Mouse (Mus musculus) heart, adult 11 months (tissue): ENCODE measurements around the gene BC028528.
A peak's percentile ranks its signal among the peaks of the same experiment; 100 is the strongest.
"Not testable (repeated sequence)": the region's sequence is repeated elsewhere in the genome, so short reads cannot be mapped to it uniquely, and the experiment has no call there.

ENCODE experiments used
- DNase-seq: peaks from one replicate; pipeline ENCODE4 v3.0.0; 2022

Gene BC028528

GRCm38 (mm10) chr3:95871392-95871867 is 20.4 kb downstream of the BC028528 start, which contains the start of gene Mrps21:
Gene Mrps21 (minus strand): TSS chr3:95871519.
- peak; percentile 99 for DNase-seq

- DNase-seq: no peak
These were observed 20.8 kb downstream of the BC028528 start for GRCm38 (mm10) chr3:95870976-95871375.

GRCm38 (mm10) chr3:95867408-95867807 is 24.4 kb downstream of the BC028528 start:
- DNase-seq: no peak

GRCm38 (mm10) chr3:95866071-95866470 is 25.7 kb downstream of the BC028528 start:
- DNase-seq: no peak

GRCm38 (mm10) chr3:95865571-95865970 is 26.2 kb downstream of the BC028528 start:
- no peak for DNase-seq

- peak; percentile 99 for DNase-seq
These were observed 26.8 kb downstream of the BC028528 start for GRCm38 (mm10) chr3:95865050-95865449.

GRCm38 (mm10) chr3:95863578-95863977 is 28.2 kb downstream of the BC028528 start:
- DNase-seq: peak; percentile 93

GRCm38 (mm10) chr3:95861796-95862195 is 30.0 kb downstream of the BC028528 start:
- DNase-seq: peak; percentile 96

GRCm38 (mm10) chr3:95861216-95861615 is 30.6 kb downstream of the BC028528 start:
- DNase-seq: no peak

GRCm38 (mm10) chr3:95860323-95860722 is 31.5 kb downstream of the BC028528 start:
- peak; percentile 87 for DNase-seq

- not testable (repeated sequence) for DNase-seq
These were observed 33.5 kb downstream of the BC028528 start for GRCm38 (mm10) chr3:95858278-95858677.

- not testable (repeated sequence) for DNase-seq
These were observed 34.8 kb downstream of the BC028528 start for GRCm38 (mm10) chr3:95857050-95857449.

GRCm38 (mm10) chr3:95856115-95856514 is 35.7 kb downstream of the BC028528 start:
- DNase-seq: no peak

GRCm38 (mm10) chr3:95855502-95856089 is 36.2 kb downstream of the BC028528 start, which contains the start of gene Prpf3:
Gene Prpf3 (minus strand): TSS chr3:95855885.
- peak; percentile 100 for DNase-seq

- peak; percentile 54 for DNase-seq
These were observed 40.5 kb downstream of the BC028528 start for GRCm38 (mm10) chr3:95851317-95851716.

GRCm38 (mm10) chr3:95850611-95851010 is 41.2 kb downstream of the BC028528 start:
- DNase-seq: peak; percentile 68

GRCm38 (mm10) chr3:95842503-95843214 is 49.1 kb downstream of the BC028528 start:
- DNase-seq: peak; percentile 67

- DNase-seq: peak; percentile 17
These were observed 52.6 kb downstream of the BC028528 start for GRCm38 (mm10) chr3:95839250-95839649.
